Mouse (Mus musculus): ENCODE results near the gene Napepld. TPM values are rescaled to one million over a fixed set of nuclear protein-coding genes. Genes with fewer than 3 reads are reported as not detected.
"Not testable (repeated sequence)": the region's sequence is repeated elsewhere in the genome, so short reads cannot be mapped to it uniquely, and the experiment has no call there.

Gene Napepld
- polyA plus RNA-seq, 1 experiment from 2014 or later = 6.0 TPM

- Histone ChIP-seq H3K27ac (peak overlapping the region; percentile 61), H3K4me3 (replicated peaks) (no peak overlapping the region), H3K4me2 (no peak overlapping the region), H3K4me1 (peaks cover 4% of the 10 kb centered on the region; the same call in 1 of the 2 replicates), H3K9me3 (replicated peaks) (no peaks in the 10 kb centered on the region), H3K27me3 (no peaks in the 10 kb centered on the region), H3K36me3 (no peaks in the 10 kb centered on the region), H3K9ac (no peak overlapping the region)
- 78% methylated on average over 3 of the region's 3 CpGs for WGBS
- ATAC-seq (replicated peaks; ENCODE audit: low FRiP score) = peak; percentile 23; the same call in 1 of the 2 replicates
Measured at GRCm38 (mm10) chr5:21732177-21732911, 31.1 kb upstream of the Napepld start.

GRCm38 (mm10) chr5:21729107-21729506, 27.9 kb upstream of the Napepld start:
- ATAC-seq (replicated peaks; ENCODE audit: low FRiP score) = no peak
- H3K36me3 ChIP-seq = no peaks in the 10 kb centered on the region
- no peaks in the 10 kb centered on the region for H3K27me3 ChIP-seq
- H3K4me2 ChIP-seq = no peak overlapping the region
- no peak overlapping the region for H3K4me3 ChIP-seq (replicated peaks)
- WGBS = 81% methylated on average over 5 of the region's 5 CpGs
- no peak overlapping the region for H3K27ac ChIP-seq
- no peaks in the 10 kb centered on the region for H3K9me3 ChIP-seq (replicated peaks)
- H3K9ac ChIP-seq = no peak overlapping the region
- peaks cover 4% of the 10 kb centered on the region; the same call in 1 of the 2 replicates for H3K4me1 ChIP-seq

GRCm38 (mm10) chr5:21724872-21725271, 23.7 kb upstream of the Napepld start:
- Histone ChIP-seq H3K4me2 (no peak overlapping the region), H3K9me3 (replicated peaks) (no peaks in the 10 kb centered on the region), H3K27ac (no peak overlapping the region), H3K36me3 (no peaks in the 10 kb centered on the region), H3K4me1 (no peaks in the 10 kb centered on the region), H3K27me3 (no peaks in the 10 kb centered on the region), H3K9ac (no peak overlapping the region), H3K4me3 (replicated peaks) (no peak overlapping the region)
- 75% methylated on average over 7 of the region's 7 CpGs for WGBS
- no peak for ATAC-seq (replicated peaks; ENCODE audit: low FRiP score)

GRCm38 (mm10) chr5:21724427-21724826, 23.2 kb upstream of the Napepld start:
- no peak overlapping the region for H3K9ac ChIP-seq
- H3K4me2 ChIP-seq = no peak overlapping the region
- H3K4me3 ChIP-seq (replicated peaks) = no peak overlapping the region
- H3K27ac ChIP-seq = no peak overlapping the region
- no peak for ATAC-seq (replicated peaks; ENCODE audit: low FRiP score)
- no peaks in the 10 kb centered on the region for H3K4me1 ChIP-seq
- WGBS = 57% methylated on average over 1 of the region's 1 CpGs
- H3K9me3 ChIP-seq (replicated peaks) = no peaks in the 10 kb centered on the region
- no peaks in the 10 kb centered on the region for H3K27me3 ChIP-seq
- H3K36me3 ChIP-seq = no peaks in the 10 kb centered on the region

GRCm38 (mm10) chr5:21719209-21719608, 18.0 kb upstream of the Napepld start:
- no peak for ATAC-seq (replicated peaks; ENCODE audit: low FRiP score)
- no peaks in the 10 kb centered on the region for H3K9me3 ChIP-seq (replicated peaks)
- no peaks in the 10 kb centered on the region for H3K4me1 ChIP-seq
- no peaks in the 10 kb centered on the region for H3K36me3 ChIP-seq
- no peaks in the 10 kb centered on the region for H3K27me3 ChIP-seq
- H3K4me2 ChIP-seq = no peak overlapping the region
- no peak overlapping the region for H3K9ac ChIP-seq
- WGBS = 87% methylated on average over 2 of the region's 2 CpGs
- H3K27ac ChIP-seq = no peak overlapping the region
- no peak overlapping the region for H3K4me3 ChIP-seq (replicated peaks)

- Histone ChIP-seq H3K9ac (no peak overlapping the region), H3K4me3 (replicated peaks) (no peak overlapping the region), H3K36me3 (no peaks in the 10 kb centered on the region), H3K4me2 (no peak overlapping the region), H3K27me3 (no peaks in the 10 kb centered on the region), H3K4me1 (no peaks in the 10 kb centered on the region), H3K27ac (no peak overlapping the region), H3K9me3 (replicated peaks) (no peaks in the 10 kb centered on the region)
- no peak for ATAC-seq (replicated peaks; ENCODE audit: low FRiP score)
- WGBS = 91% methylated on average over 5 of the region's 5 CpGs
Measured at GRCm38 (mm10) chr5:21718546-21718945, 17.4 kb upstream of the Napepld start.

- H3K27ac ChIP-seq = no peak overlapping the region
- ATAC-seq (replicated peaks; ENCODE audit: low FRiP score) = no peak
- no peaks in the 10 kb centered on the region for H3K9me3 ChIP-seq (replicated peaks)
- H3K4me1 ChIP-seq = 0 out of 2 replicates have a peak, but pooled peaks cover 3% of the 10 kb centered on the region
- H3K9ac ChIP-seq = no peak overlapping the region
- WGBS = 86% methylated on average over 10 of the region's 10 CpGs
- no peaks in the 10 kb centered on the region for H3K27me3 ChIP-seq
- H3K4me3 ChIP-seq (replicated peaks) = no peak overlapping the region
- H3K36me3 ChIP-seq = no peaks in the 10 kb centered on the region
- no peak overlapping the region for H3K4me2 ChIP-seq
Measured at GRCm38 (mm10) chr5:21717165-21717715, 16.0 kb upstream of the Napepld start.

- H3K9ac ChIP-seq = no peak overlapping the region
- no peaks in the 10 kb centered on the region for H3K9me3 ChIP-seq (replicated peaks)
- no peak overlapping the region for H3K27ac ChIP-seq
- 0 out of 2 replicates have a peak, but pooled peaks cover 4% of the 10 kb centered on the region for H3K4me1 ChIP-seq
- ATAC-seq (replicated peaks; ENCODE audit: low FRiP score) = no peak
- no peak overlapping the region for H3K4me3 ChIP-seq (replicated peaks)
- H3K27me3 ChIP-seq = no peaks in the 10 kb centered on the region; the same call in 1 of the 2 replicates
- no peak overlapping the region for H3K4me2 ChIP-seq
- WGBS = 94% methylated on average over 4 of the region's 4 CpGs
- H3K36me3 ChIP-seq = no peaks in the 10 kb centered on the region
Measured at GRCm38 (mm10) chr5:21714447-21714846, 13.3 kb upstream of the Napepld start.

- Histone ChIP-seq H3K9me3 (replicated peaks) (no peaks in the 10 kb centered on the region), H3K9ac (no peak overlapping the region), H3K4me1 (0 out of 2 replicates have a peak, but pooled peaks cover 4% of the 10 kb centered on the region), H3K27ac (no peak overlapping the region), H3K4me3 (replicated peaks) (no peak overlapping the region), H3K27me3 (no peaks in the 10 kb centered on the region; the same call in 1 of the 2 replicates), H3K4me2 (no peak overlapping the region), H3K36me3 (no peaks in the 10 kb centered on the region)
- ATAC-seq (replicated peaks; ENCODE audit: low FRiP score) = peak; percentile 36; the same call in 1 of the 2 replicates
- 36% methylated on average over 13 of the region's 13 CpGs for WGBS
Measured at GRCm38 (mm10) chr5:21712127-21712715, 11.0 kb upstream of the Napepld start.

GRCm38 (mm10) chr5:21708011-21708410, 6.8 kb upstream of the Napepld start:
- WGBS = 91% methylated on average over 8 of the region's 8 CpGs
- ATAC-seq (replicated peaks; ENCODE audit: low FRiP score); H3K4me2 ChIP-seq; H3K36me3 ChIP-seq; H3K9me3 ChIP-seq (replicated peaks); H3K27me3 ChIP-seq; H3K4me3 ChIP-seq (replicated peaks); H3K4me1 ChIP-seq; H3K9ac ChIP-seq; H3K27ac ChIP-seq: not testable (repeated sequence)

- 90% methylated on average over 4 of the region's 4 CpGs for WGBS
Measured at GRCm38 (mm10) chr5:21706546-21706945, 5.3 kb upstream of the Napepld start.

GRCm38 (mm10) chr5:21703708-21704107, 2.5 kb upstream of the Napepld start:
- no peak overlapping the region for H3K9ac ChIP-seq
- no peak overlapping the region for H3K4me2 ChIP-seq
- H3K9me3 ChIP-seq (replicated peaks) = 0 out of 2 replicates have a peak, but pooled peaks cover 2% of the 10 kb centered on the region
- no peaks in the 10 kb centered on the region for H3K27me3 ChIP-seq
- no peaks in the 10 kb centered on the region for H3K36me3 ChIP-seq
- WGBS = 86% methylated on average over 3 of the region's 3 CpGs
- ATAC-seq (replicated peaks; ENCODE audit: low FRiP score) = no peak
- H3K4me1 ChIP-seq = peaks cover 6% of the 10 kb centered on the region
- H3K27ac ChIP-seq = no peak overlapping the region
- H3K4me3 ChIP-seq (replicated peaks) = no peak overlapping the region

More at GRCm38 (mm10) chr5:21706546-21706945, 5.3 kb upstream of the Napepld start:
- Histone ChIP-seq H3K27me3 (no peaks in the 10 kb centered on the region; the same call in 1 of the 2 replicates), H3K4me3 (replicated peaks) (no peak overlapping the region), H3K4me1 (no peaks in the 10 kb centered on the region), H3K36me3 (no peaks in the 10 kb centered on the region), H3K27ac (no peak overlapping the region), H3K9me3 (replicated peaks) (0 out of 2 replicates have a peak, but pooled peaks cover 2% of the 10 kb centered on the region), H3K4me2 (no peak overlapping the region), H3K9ac (no peak overlapping the region)
- no peak for ATAC-seq (replicated peaks; ENCODE audit: low FRiP score)
